Mouse (Mus musculus) lung, postnatal 0 days (tissue): ENCODE results near the gene C130074G19Rik. TPM values are rescaled to one million over a fixed set of nuclear protein-coding genes. Genes with fewer than 3 reads are reported as not detected.

Experiments
- ATAC-seq: fragments of 200-750 bp; cut with Nextera tagmentation; 2 replicates; pipeline ENCODE4 v1.8.0; 2017; ENCODE audit warnings: moderate library complexity
- DNase-seq: peaks from one replicate; pipeline ENCODE4 v3.0.0-alpha.2; 2016; ENCODE audit warnings: low spot score
- H3K27ac ChIP-seq: fragments of 300-500 bp; sonication (generic); 2 replicates; pipeline ENCODE4 v1.5.1; 2014; ENCODE audit warnings: antibody characterized with exemption, mild to moderate bottlenecking, low read length, mixed read lengths
- H3K27me3 ChIP-seq: fragments of 300-500 bp; sonication (generic); replicated peaks from 2 replicates; pipeline ENCODE4 v1.6.1; 2014; ENCODE audit warnings: low read length, mixed read lengths; ENCODE audit not compliant: insufficient read depth
- H3K36me3 ChIP-seq: fragments of 300-500 bp; sonication (generic); 2 replicates; pipeline ENCODE4 v1.6.1; 2014; ENCODE audit warnings: low read length, mixed read lengths; ENCODE audit not compliant: insufficient read depth
- H3K4me1 ChIP-seq: fragments of 300-500 bp; sonication (generic); 2 replicates; pipeline ENCODE4 v1.6.1; 2014; ENCODE audit warnings: antibody characterized with exemption, low read depth, low read length, mixed read lengths; ENCODE audit not compliant: insufficient read depth
- H3K4me2 ChIP-seq: fragments of 300-500 bp; sonication (generic); replicated peaks from 2 replicates; pipeline ENCODE4 v1.6.1; 2014; ENCODE audit warnings: low read depth, mild to moderate bottlenecking, low read length, moderate library complexity, mixed read lengths
- H3K4me3 ChIP-seq: fragments of 300-500 bp; sonication (generic); 2 replicates; pipeline ENCODE4 v1.5.1; 2014; ENCODE audit warnings: low read depth, low read length
- H3K9ac ChIP-seq: fragments of 300-500 bp; sonication (generic); replicated peaks from 2 replicates; pipeline ENCODE4 v1.6.1; 2014; ENCODE audit warnings: low read depth, mild to moderate bottlenecking
- H3K9me3 ChIP-seq: fragments of 300-500 bp; sonication (generic); 2 replicates; pipeline ENCODE4 v1.6.1; 2016; ENCODE audit warnings: low read length, mixed read lengths
- CTCF ChIP-seq: IDR thresholded peaks from 2 replicates; pipeline ENCODE4 v1.5.1; 2016; ENCODE audit warnings: antibody characterized with exemption, mild to moderate bottlenecking
- EP300 ChIP-seq: IDR thresholded peaks from 2 replicates; pipeline ENCODE4 v1.6.1; 2016; ENCODE audit warnings: antibody characterized with exemption, mild to moderate bottlenecking, control low read depth
- WGBS: fragments of 180-500 bp; shearing (Covaris S2); extraction: QIAGEN DNeasy Blood & Tissue Kit; methylation state at CpG from one replicate; pipeline ENCODE4 v1.1.7; 2014; 5-methylcytosine and 5-hydroxymethylcytosine counted together
- polyA plus RNA-seq: library from polyadenylated mRNA; unstranded; fragments of >200 nt; fragmentation: Nextera tagmentation; extraction: Ambion mirVana; gene quantifications from 2 replicates; pipeline ENCODE4 v1.2.1, GENCODE M21; 2015

C130074G19Rik gene
- polyA plus RNA-seq, 1 experiment from 2014 or later: 4.0 TPM

DNA sequence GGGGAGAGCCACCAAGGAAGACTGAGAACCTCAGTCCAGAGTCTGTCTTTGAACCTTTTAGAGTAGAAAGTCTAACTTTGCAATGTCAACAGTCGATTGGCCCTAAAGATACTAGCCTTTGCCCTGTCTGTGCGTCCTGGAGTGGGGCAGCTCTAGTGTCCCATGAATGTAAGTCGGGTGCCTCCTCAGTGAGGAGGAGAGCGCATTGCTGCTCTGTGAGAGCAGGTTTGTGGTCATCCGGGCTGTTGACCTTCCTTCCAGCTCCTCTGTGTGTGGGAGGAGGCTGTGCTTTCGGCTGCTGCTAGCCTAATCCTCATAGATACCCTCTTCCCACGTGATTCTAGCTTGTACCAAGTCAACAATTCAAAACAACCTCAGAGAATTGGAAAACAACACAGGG is 31.9 kb downstream of the C130074G19Rik start:
- 0 out of 2 replicates have a peak, but pooled peaks cover 6% of the 10 kb centered on the region for H3K4me1 ChIP-seq
- no peaks in the 10 kb centered on the region for H3K36me3 ChIP-seq
- ATAC-seq: no peak
- WGBS: 33% methylated on average over 7 of the region's 7 CpGs
- H3K4me3 ChIP-seq: no peak overlapping the region
- DNase-seq: no peak
- H3K4me2 ChIP-seq: no peak overlapping the region
- H3K9me3 ChIP-seq: no peaks in the 10 kb centered on the region
- TF ChIP-seq EP300: no peak
- TF ChIP-seq CTCF: no peak
- peak overlapping the region; percentile 75; the same call in 1 of the 2 replicates for H3K27ac ChIP-seq
- H3K9ac ChIP-seq: no peak overlapping the region
- no peaks in the 10 kb centered on the region for H3K27me3 ChIP-seq

- no peak for TF ChIP-seq CTCF
- TF ChIP-seq EP300: no peak
- H3K4me3 ChIP-seq: no peak overlapping the region
- peaks cover 10% of the 10 kb centered on the region; the same call in 1 of the 2 replicates for H3K4me1 ChIP-seq
- no peak overlapping the region for H3K27ac ChIP-seq
- 35% methylated on average over 3 of the region's 3 CpGs for WGBS
- no peak for ATAC-seq
- H3K9me3 ChIP-seq: no peaks in the 10 kb centered on the region
- H3K9ac ChIP-seq: no peak overlapping the region
- DNase-seq: no peak
- no peak overlapping the region for H3K4me2 ChIP-seq
- no peaks in the 10 kb centered on the region for H3K36me3 ChIP-seq
- H3K27me3 ChIP-seq: no peaks in the 10 kb centered on the region
Observed at GRCm38 (mm10) chr1:184846973-184847372, 36.0 kb downstream of the C130074G19Rik start.

DNA sequence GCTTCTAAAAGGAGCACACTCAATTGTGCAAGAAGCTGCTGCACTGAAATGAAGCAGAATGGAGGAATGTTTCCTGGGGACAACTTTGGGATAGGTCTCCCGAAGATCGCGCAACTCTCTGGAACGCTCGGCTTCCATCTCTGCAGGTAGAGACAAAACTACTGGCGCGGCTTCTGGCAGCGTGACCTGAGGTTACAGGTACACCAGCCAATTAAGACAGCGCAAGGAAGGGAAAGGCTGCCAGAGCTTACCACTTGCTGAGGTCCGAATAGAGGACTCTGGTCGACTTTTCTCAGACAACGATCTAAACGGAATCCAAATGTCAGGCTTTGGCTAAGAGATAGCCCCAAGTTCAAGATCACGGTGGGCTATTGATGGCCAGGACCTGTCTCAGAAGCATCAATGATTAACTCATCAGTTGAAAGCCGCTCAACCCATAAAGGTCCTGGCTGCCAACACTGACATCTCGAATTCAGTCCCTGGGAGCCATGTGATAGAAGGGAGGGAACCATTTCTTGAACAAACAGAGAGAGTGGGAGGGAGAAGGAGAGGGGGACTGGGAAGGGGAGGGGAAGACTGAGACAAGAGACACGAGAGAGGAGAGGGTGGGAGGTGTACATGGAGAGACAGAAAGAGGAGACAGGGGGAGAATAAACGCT is 36.8 kb downstream of the C130074G19Rik start, which contains the start of gene Marc2:
Gene Marc2 (minus strand): TSS at position 360 of the 659 bp plus-strand sequence.
- 4% methylated on average over 18 of the region's 18 CpGs for WGBS
- DNase-seq: peak; percentile 45
- ATAC-seq: peak; percentile 32
- TF ChIP-seq CTCF (no peak), EP300 (no peak)
- Histone ChIP-seq H3K27me3 (no peaks in the 10 kb centered on the region), H3K4me1 (peaks cover 10% of the 10 kb centered on the region; the same call in 1 of the 2 replicates), H3K4me3 (peak within 1 kb of the TSS; percentile 73), H3K9ac (peak within 1 kb of the TSS; percentile 82), H3K9me3 (no peaks in the 10 kb centered on the region), H3K36me3 (no peaks in the 10 kb centered on the region), H3K27ac (peak within 1 kb of the TSS; percentile 88), H3K4me2 (peak within 1 kb of the TSS; percentile 78)

DNA sequence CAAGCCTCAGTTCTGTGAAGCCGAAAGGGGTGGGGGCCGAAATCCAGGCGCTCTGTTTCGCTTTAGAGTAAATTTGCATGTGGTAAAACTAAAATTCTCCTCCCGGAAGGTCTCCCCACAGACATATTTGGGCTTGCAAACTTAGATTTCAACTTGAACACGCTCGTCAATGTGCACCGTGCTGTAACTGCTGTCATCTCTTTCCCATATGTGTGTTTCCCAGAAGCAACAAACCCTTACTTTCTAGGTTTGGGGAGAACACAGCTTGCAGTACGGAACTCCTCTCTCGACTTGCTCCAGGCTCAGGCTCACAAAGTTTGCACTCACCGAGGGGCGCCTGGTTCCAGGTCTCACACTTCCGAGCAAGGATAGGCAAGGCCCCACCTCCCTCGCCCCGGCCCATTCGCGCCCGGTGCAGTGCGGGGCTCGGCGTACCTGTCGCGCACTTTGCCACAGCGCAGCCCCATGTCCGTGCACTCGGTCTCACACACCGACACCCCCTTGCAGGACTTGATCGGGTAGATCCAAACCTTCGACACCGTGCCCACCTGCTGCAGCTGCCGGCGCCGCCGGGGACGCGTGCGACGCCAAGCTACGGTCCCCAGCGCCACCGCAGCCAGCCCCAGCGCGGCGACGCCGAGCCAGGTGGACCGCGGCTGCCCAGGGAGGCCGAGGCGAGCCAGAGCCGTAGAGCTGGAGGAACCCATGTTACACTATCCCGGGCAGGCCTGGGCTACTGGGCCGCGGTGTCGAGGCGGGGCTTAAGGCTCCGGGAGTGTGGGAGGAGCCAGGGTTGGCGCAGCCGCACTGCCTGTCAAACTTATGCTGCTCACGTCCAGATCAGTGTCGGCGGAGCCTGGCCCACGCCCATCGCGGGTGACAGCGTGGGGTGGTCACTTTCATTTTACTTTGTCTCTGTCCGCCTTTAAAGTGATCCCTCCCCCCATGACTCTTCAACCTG is 37.6 kb downstream of the C130074G19Rik start:
- Histone ChIP-seq H3K9ac (peak overlapping the region; percentile 82), H3K9me3 (no peaks in the 10 kb centered on the region), H3K4me1 (peaks cover 10% of the 10 kb centered on the region; the same call in 1 of the 2 replicates), H3K4me2 (peak overlapping the region; percentile 78), H3K27ac (peak overlapping the region; percentile 88), H3K36me3 (no peaks in the 10 kb centered on the region), H3K4me3 (peak overlapping the region; percentile 73), H3K27me3 (no peaks in the 10 kb centered on the region)
- DNase-seq (peak; percentile 97), ATAC-seq (peak; percentile 99)
- under 1% methylated on average over 66 of the region's 67 CpGs for WGBS
- no peak for TF ChIP-seq CTCF
- peak; percentile 28; the same call in 1 of the 2 replicates for TF ChIP-seq EP300

GRCm38 (mm10) chr1:184844326-184845066 is 38.5 kb downstream of the C130074G19Rik start:
- Histone ChIP-seq H3K4me3 (peak overlapping the region; percentile 73), H3K4me1 (peaks cover 10% of the 10 kb centered on the region; the same call in 1 of the 2 replicates), H3K9me3 (no peaks in the 10 kb centered on the region), H3K9ac (peak overlapping the region; percentile 82), H3K27me3 (no peaks in the 10 kb centered on the region), H3K27ac (peak overlapping the region; percentile 88), H3K4me2 (peak overlapping the region; percentile 78), H3K36me3 (no peaks in the 10 kb centered on the region)
- WGBS: 16% methylated on average over 15 of the region's 15 CpGs
- DNase-seq: peak; percentile 76
- no peak for TF ChIP-seq EP300
- TF ChIP-seq CTCF: peak; percentile 39
- ATAC-seq: no peak
